Mouse (Mus musculus): Measurements from ENCODE around the gene Pi4k2a.

Gene Pi4k2a

DNA sequence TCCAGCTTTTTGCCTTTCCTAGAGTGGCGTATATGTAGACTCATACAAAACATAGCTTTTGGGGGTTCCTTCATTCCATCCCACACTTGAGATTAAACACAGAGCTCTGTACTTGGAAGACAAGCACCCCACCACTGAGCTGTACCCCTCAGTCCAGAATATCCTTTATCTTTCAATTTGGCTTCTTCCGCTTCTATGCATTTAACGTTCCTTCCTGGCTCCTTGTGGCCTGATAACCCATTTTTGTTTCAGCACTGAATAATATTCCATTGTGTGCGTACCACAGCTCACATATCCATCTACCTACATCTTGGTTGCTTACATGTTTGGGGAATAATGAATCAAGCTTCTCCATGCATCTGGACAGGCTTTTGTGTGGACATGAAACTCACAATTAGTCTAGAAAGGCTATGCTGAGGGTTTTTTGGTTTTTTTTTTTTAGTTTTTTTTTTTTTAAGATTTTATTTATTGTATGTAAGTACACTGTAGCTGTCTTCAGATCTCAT is 47.0 kb downstream of the Pi4k2a start:
- no peak for DNase-seq

DNA sequence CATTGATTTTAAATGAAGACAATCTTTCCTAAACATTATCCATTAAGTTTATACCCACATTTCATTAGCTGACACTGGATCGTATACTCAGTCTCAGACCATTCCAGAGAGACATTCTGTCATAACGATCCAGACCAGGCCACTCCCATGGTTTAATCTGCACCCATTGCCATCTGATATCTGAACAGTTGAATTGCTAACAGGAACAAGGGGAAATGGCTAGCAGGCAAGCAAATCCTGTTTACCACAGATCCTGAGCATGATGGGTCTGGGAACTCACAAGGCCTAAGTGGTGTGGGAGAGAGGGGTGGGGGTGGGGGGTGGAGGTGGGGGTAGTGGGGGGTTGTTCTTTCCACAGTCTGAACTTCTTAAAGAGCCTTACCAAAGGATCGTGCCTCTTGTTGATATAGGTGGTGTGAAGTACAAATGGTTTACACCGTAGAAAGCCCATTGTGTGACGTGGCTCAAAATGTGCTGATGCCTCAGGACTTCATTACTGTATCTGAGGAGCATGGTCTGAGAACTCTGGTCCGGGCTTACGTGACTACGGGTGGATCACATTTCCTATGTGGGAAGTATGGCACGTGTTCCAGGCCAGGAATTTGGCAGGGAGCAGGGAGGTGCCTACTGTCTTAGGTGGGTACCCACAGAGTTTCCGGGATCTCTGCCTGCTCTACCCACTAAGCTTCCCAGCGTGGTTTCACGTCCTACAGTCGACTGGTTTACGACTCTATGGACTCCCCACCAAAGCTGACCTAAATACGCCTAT is 48.4 kb downstream of the Pi4k2a start:
- no peak for DNase-seq

DNA sequence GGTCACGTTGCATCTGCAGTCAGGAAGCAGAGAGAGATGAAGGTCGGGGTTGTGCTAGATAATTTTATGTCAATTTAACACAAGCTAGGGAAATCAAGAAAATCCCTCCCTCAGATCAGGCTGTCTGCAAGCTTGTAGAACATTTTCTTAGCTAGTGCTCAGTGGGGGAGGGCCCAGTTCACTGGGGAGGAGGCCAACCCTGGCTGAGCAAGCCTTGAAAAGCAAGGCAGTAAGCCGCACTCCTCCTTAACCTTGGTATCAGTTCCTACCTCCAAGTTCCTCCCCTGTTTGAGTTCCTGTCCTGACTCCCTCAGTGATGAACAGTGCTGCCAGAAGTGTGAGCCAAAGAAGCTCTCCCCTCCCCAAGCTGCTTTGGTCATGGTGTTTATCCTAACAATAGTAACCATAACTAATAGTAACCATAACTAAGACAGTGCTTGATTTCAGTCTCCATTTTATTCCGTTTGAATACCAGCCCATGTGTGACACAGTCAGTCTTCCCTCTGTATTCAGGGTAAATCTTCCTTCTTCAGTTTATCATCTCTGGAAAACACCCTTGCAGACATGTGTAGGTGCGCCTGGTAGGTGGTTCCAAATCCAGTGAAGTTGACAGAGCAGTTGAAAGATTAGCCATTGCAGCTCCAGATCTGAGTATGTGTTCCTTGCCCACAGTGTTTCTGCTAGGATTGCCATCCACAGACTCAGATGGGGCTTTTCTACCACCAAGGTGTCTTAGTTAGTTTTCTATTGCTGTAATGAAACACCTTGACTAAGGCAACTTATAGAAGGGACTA is 49.7 kb downstream of the Pi4k2a start:
- no peak for DNase-seq

DNA sequence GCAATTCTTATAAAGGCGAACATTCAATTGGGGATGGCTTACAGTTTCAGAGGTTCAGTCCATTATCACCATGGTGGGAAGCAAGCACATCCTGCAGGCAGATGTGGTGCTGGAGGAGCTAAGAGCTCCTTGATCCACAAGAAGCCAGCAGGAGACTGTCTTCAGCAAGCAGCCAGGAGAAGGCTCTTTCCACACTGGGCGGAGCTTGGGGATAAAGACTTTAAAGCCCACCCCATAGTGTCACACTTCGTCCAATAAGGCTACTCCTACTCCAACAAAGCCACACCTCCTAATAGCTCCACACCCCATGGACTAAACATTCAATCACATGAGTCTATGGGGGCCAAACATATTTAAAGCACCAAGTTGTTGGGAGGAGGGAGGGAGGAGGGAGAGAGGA is 51.7 kb downstream of the Pi4k2a start:
- no peak for DNase-seq

DNA sequence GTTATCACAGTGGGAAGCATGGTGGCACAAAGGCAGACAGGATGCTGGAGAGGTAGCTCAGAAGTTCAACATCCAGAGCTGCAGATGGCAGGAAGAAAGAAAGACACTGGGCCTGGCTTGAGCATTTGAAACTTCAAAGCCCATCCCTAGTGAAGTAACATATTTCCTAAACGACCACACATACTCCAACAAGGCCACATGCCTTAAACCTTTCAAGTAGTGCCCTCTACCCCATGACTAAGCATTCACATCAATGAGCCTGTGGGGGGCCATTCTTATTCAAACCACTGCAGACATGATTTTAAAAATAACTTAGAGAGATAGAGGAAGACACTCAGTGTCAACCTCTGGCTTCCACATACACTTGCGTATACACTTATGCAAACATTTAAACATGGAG is 52.5 kb downstream of the Pi4k2a start:
- no peak for DNase-seq

DNA sequence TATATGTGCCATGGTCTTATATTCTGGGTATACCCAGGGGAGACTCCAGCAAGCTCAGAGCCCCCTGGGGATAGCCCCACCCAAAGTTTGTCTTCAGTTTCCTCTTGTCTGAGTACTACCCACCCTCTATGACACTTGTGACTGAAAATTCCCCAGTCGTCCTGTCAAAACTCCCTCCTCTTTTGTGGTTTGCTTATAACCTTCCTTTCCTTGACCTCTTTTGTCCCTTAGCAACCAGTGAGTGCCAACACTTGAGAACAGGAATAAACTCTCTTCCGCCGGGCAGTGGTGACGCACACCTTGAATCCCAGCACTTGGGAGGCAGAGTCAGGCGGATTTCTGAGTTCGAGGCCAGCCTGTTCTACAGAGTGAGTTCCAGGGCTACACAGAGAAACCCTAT is 53.8 kb downstream of the Pi4k2a start:
- DNase-seq, result no peak

DNA sequence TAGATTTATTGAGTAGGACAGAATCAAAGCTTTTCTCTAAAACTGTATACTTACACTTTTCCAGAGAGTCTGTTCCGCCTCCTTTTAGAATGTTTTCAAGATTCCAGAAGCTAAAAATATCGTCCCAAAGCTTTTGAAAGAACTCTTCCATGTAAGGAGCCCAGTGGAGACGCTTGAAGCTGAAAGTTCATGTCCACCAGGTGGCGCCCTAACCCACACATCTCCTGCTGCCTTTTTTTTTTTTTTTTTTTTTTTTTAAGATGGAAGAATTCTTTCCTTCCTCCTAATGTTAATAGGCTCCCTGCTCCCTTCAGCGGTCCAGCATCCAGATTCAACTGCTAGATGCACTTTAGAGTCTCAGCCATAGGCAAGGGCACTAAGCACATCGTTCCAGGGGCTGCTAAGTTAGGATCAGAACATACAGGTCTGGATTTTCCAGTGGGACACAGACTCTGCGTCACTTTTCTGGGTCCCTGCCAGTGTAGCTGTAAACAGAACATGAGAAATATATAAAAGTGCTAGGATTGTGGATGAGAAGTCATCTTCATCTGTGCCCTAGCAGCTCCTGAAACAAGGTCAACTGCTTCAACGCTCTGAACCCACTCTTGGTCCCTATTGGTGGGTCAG is 54.4 kb downstream of the Pi4k2a start:
- DNase-seq, result peak; percentile 81

DNA sequence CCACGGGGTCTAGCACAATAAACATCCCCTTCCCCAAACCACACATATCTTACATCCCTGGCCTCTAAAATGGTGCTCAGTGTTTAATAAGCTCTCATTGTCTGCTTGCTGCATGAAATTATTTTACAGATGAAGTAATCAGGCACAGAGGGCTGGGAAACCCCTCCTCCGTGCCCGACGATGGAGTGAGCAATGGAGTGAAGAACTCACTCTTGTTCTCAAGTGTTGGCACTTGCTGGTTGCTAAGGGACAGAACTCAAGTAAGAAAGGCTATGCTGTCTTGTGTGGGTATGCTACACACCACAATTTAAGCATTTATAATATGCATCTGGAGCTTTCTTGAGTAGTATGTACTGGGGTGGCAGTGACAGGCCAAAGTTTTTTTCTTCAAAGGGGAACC is 54.9 kb downstream of the Pi4k2a start:
- DNase-seq, result no peak

DNA sequence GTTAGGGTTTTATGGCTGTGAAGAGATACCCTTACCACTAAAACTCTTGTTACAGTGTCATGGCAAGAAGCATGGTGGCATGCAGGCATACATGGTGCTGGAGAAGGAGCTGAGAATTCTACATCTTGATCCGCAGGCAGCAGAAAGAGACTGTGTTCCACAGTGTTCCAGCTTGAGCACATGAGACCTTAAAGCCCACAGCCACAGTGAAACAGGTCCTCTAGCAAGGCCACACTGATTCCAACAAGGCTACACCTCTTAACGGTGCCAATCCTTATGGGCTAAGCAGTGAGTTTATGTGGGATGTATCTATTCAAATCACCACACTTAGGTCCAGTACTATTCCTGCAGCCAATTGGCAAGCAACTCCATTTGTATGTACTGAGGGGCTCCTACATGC is 55.5 kb downstream of the Pi4k2a start:
- no peak for DNase-seq

DNA sequence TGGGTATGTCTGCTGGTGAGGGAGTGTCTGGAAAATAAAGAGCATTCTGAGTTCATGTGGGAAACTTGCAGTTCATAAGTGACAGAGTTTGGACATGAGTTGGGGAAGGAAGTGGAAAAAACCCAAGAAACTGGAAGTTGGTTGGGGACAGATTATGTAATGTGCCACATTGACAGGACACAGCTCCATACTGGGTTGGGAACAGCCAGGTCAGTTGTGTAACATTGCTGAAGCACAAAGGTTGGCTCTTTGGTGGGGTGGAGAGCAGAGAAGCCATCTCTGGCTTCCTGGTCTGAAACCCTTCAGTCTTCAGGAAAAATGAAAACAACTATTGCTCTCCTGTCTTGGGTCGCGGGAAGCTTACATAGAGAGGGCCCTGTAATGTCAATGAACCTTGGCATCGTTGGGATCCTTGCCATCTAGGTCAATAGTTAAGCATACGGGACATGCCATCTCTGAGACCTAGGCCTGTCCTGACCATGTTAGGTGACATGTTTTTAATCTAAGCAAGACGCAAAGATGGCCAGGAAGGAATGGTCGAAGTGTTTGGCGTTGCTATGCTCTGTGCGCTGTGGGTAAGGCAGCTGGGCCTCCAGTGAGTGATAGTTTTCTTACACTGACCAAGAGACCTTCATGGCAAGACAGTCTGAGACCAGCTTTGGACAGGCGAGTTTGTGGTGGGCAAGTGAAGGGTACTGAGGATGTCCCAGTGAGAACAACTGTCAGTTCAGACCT is 56.2 kb downstream of the Pi4k2a start:
- DNase-seq, result no peak

DNA sequence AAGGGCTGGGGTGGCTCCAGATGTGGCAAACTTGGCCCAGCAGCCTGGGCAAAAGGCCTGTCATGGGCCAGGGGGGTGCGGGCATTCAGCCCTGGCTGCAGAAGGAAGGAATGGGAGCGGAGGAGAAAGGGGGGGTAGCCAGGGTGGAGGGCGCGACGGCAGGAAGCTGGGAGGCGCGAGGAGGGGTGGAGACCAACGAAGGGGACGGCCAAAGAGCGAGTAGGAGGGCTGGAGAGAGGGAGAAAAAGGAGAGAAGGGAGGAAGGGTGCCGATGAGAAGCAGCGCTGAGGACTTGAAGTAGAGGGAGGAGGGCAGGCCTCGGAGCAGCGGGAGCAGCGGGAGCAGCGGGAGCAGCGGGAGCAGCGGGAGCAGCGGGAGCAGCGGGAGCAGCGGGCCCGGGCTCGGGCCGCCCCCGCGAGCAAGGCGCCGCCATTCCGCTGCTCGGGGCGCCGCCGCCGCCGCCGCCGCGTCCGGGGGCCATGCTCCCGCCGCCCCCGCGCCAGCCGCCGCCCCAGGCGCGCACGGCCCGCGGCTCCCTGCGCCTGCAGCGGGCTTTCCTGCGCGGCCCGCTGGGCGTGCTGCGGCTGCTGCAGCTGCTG is 57.0 kb downstream of the Pi4k2a start, which contains the start of gene Marveld1:
Gene Marveld1, plus strand, starts transcription at position 231 of the 599 bp plus-strand sequence.
- peak; percentile 55 for DNase-seq

DNA sequence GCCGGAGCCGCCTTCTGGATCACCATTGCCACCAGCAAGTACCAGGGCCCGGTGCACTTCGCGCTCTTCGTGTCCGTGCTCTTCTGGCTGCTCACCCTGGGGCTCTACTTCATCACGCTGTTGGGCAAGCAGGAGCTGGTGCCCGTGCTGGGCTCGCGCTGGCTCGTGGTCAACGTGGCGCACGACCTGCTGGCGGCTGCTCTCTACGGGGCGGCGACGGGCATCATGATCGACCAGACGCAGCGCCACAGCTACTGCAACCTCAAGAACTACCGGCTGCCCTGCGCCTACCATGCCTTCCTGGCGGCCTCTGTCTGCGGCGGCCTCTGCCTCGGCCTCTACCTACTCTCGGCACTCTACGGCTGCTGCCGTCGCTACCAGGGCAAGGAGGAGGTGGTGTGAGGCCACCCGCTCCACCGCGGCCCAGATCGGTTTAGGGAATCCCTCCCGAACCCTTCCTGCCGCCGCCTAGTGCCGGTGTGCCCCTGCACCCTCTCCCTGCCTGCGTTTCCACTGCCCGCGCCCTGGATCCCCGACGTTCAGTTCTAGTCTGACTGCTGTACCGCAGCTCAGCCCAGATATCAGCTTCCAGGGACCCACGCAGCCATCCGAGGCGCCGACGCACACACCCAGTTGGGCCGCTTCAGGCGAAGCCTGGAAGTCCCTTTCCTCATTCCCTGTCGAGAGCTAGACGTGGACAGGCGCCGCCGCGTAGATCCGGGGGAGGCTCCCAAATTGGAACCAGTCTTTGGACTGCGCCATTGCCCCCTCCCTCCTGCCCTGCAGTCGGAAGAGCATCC is 57.7 kb downstream of the Pi4k2a start:
- peak; percentile 72 for DNase-seq

DNA sequence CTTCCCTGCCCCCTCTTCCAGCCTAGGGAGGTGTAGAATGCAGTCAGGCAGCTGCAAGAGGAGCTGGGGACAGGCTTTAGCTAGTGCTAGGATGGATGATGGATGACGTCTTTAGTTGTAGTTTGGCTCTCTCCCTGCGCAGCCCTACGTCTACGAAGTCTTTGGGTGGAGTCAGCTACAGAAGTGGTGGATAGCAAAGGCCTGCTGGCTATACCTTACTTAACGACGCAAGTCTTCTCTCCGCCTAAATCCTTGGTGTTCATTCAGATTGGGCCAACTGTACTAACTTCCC is 58.2 kb downstream of the Pi4k2a start:
- no peak for DNase-seq

DNA sequence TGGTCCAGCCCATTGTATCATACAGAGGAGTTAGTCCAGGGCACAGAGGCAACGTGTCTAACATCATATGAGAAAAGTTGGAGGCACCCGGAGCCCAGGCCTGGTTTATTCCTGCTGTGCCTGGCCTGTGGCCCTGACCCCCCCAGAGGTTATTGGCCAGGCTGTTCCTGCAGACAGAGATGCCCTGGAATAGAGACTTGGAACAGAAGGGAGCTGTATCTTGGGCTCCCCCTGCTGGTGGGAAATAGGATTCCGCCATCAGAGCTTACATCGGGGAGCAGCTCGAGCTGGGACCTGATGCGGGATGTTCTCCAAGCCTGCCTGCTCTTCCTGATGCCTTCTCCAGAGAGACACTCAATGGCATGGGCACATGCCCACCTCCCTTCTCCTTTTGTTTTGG is 61.7 kb downstream of the Pi4k2a start:
- peak; percentile 94 for DNase-seq

DNA sequence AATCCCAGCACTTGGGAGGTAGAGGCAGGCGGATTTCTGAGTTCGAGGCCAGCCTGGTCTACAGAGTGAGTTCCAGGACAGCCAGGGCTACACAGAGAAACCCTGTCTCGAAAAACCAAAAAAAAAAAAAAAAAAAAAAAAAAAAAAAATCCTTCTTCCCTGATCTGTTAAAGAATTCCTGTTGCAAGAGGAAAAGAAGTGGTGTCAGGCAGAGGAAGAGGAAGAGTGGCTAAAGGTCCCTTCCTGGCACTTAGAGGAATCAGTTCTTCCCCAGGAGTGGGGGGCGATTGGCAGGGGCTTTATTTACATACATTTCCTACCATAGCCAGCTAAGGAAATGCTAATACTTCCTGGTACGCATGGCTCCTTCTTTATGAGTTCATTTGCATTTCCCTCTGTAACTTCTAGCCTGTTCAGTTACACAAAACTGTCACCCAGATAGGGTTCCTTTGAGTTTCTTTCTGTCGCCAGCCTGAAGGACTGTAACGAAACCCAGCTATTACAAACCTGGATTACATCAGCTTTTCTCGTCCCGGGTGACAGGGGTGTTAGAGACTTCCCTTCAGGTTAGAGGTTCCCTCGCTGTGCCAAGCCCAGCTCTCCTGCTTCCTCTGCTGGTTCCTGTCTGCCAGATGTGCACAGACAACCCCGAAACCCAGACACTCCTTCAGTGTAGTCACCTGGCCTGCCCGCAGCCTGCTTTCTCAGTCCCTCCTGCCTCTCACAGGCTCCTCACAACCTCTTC is 67.4 kb downstream of the Pi4k2a start:
- no peak for DNase-seq

DNA sequence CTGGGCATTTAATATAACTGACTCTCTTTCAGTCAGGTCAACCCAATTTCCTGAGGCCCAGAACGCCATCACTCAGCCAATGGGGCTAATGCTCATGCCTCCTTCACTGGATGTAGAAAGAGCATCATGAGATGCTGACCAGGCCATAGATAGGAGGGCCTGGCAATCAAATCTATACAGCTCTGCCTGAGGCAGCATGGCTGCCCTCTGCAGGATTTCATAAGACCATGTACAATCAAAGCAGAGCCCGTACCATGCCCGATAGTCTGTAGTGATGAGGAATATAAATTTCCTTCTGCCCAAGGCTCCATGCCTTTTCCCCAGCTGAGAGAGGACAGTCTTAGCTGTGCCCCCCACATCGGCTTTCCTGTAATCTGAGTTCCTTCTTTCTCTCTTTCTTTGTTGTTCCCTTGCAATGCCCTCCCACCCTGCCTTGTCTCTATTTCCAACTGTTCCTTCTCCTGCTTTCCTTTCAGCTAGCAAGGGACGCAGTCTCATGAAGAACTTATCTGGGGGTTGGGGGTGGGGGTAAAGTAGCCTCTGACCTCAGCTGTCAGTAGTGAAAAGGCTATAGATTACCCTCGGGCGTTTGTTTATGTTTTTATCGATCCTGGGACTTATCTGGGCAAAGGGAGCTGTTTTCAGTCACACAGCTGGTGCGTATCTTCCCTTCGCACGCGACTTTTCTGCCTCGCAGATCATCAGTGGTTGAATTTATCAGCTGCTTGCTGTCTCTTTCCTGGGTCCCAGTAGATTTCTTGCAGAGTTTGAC is 68.2 kb downstream of the Pi4k2a start:
- no peak for DNase-seq

DNA sequence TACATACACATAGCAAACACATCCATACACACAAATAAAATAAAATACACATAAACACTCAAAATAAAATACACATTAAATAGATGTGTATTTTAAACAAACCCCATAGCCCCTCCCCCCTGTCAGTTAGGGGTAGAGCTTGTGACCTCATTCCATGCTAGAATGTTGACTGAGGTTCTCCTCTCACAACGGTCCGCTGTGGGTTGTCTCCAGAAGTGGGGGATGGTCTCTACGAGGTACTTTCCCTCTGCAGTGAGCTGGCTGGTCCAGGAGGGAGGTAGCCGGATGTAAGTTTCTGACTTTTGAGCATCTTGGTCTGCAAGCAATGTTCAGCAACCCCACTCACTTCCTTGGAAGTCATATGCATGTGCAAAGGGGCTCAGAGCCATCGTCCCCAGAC is 73.5 kb downstream of the Pi4k2a start, which contains the start of gene Zfyve27:
Gene Zfyve27, plus strand, starts transcription at position 188 of the 400 bp plus-strand sequence.
- DNase-seq, result no peak

DNA sequence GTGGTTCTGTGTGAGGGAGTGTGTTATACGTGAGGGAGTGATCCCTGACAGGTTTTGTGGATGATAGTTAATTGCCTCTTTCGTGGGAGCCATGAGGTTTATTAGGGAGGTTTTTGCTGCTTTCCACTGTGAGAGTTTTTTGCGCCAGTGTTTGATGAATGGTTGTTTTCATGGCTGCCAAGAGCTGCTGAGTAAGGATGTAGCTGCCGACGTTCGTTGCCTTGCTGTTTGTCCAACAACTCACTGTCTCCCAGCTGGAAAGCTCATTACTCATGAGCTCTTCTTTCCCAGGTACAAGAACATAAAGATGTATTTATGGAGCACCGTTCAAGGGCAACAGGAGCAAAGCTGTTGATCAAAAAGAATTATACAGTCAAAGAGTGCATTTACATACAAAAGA is 73.9 kb downstream of the Pi4k2a start:
- DNase-seq, result no peak

DNA sequence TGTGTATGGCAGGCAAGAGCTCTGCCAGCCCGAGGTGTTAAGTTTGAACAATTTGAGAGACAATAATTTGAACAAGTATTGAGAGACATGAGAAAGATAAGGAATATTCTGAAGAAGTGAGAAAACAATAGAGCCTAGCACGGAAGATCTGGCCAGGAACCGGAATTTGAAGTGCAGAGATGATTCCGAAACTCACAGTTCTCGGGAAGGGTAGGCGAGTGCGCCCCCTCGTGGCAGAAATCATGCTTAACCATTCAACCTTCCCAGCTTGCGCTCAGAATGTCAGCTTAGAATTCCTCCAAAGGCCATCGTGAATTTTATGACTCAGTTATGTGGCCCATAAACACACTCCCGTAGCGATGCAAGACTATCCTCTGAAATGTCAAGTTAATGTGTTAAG is 75.9 kb downstream of the Pi4k2a start:
- peak; percentile 89 for DNase-seq

DNA sequence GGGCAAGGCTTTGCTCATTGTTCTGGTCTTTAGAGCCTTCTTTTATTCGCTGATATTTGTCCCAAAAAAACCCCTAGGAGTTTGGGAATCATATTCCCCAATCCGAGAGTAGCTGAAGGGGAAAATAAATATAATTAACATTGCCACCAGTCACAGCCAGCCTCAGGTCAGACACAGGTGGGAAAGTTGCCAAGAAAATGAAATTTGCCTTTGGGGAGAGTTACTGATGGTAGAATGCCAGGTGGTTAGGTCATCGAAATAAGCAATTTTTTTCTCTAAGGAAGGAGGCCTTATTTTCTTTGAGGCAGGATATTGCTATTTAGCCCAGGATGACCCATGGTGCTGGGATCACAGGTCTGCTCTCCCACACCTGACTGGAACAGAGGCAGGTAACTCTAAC is 76.5 kb downstream of the Pi4k2a start:
- DNase-seq, result no peak
